Mouse (Mus musculus): ENCODE results near the gene Pdik1l.

DNA sequence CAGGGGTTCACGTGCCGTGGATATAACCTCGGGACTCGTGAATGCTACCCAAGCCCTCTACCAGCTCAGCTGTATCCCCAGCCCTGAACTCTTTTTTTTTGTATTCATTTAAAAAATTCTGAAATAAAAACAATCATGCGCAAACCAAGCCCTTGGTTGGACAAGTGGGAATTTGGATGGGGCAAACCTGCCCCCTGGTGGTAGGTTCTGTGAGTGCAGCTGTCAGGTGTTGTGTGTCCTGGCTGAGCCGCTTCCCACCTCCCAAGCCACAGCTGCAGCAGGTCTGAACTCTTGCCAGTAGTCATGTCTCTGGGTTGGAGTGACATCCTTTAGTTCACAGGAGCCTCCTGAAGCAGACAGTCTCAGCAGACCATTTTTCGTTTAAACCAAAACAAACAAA, 4.4 kb upstream of the Pdik1l start:
- TF ChIP-seq CTCF (IDR thresholded peaks at IDR 0.05; ENCODE audit: insufficient read depth, low read depth, low read length): peak; percentile 76
- no peak for TF ChIP-seq POLR2A (IDR thresholded peaks at IDR 0.05; ENCODE audit: insufficient read depth, low read depth, low read length)
